Mouse (Mus musculus) layer of hippocampus, postnatal 14 days (tissue): ENCODE measurements around the gene Zc2hc1b. TPM values are rescaled to one million over a fixed set of nuclear protein-coding genes. Genes with fewer than 3 reads are reported as not detected.

Experiments
- DNase-seq, 2 experiments: peaks; one replicate each; pipeline ENCODE4 v3.0.0; 2021 to 2022; ENCODE audit warnings: low spot score in 2 of 2, mixed read lengths in 1 of 2
- total RNA-seq, 2 experiments: library from RNA; stranded (reverse); gene quantifications; 2 replicates each; pipeline ENCODE4 v1.2.3; 2021

Gene Zc2hc1b
- total RNA-seq, 2 experiments from 2014 or later: not detected

DNA sequence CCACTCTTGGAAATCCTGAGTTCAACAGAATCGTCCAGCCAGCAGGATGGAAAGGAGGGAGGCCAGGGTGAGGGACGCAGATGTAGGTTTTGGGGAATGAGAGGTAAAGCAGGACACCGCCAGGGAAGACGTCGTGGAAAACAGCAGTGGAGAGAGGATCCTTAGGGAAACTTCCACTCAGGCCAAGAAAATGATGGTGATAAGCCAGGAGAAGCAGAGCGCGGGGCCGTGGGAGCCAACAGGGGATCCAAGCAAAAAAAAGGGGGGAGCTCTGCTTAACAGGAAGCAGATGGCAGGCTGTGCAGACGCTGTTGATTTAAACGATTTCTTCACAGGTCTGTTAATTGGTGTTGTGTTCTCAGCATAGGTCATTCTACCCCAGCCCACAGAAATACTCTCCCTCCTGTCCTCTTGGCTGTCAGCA lies 5.0 kb downstream of the Zc2hc1b start:
- no peak for DNase-seq

DNA sequence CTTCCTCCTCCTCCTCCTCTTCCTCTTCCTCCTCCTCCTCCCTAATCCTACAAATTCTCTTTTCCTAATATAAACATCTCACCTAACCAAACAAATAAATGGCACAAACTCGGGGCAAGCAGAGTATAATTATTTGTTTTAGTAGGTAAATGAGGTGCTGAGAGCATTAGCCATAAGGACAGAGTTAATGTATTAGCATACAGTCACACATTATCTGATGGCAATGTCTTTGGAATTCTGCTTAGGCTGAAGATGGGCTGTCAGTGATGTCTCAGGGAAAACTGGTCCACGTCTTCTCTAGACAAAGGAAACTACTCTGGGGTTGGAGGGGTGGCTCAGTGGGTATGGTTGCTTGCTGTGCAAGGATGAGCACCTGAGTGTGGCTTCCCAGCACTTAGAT lies 6.4 kb downstream of the Zc2hc1b start:
- DNase-seq: no peak

DNA sequence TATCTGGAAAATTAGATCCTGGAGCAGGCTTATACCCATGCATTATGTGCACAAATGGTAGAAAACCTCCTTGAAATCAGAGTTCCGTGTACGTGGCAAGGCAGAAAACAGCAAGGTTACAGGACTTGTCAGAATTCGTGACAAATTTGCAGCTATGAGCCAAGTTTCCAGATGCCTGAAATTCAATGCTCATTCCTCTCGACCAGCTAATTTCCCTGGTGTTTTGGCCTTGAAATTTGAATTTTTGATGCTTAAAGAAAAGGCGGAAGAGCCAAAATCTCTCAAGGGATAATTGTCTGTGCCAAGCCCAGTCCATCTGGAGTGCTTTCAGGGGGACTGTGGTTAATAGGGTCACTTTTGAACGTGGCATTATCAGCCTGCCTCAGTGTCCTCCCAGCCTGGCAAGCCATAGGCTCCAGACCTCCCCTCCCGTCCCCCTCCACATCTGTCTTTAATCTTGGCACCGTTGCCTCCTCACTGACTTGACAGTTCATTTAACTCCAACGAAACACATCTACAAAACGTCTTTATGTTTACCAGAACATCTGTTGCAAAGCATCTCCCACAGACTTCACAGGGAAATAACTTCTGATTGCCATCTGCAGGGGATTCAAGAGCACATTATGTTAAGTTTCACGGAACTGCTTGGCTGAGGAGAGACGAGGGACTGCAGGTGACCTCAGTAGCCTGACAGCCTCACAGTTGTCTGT lies 6.9 kb downstream of the Zc2hc1b start:
- DNase-seq: peak; percentile 11 to 20

DNA sequence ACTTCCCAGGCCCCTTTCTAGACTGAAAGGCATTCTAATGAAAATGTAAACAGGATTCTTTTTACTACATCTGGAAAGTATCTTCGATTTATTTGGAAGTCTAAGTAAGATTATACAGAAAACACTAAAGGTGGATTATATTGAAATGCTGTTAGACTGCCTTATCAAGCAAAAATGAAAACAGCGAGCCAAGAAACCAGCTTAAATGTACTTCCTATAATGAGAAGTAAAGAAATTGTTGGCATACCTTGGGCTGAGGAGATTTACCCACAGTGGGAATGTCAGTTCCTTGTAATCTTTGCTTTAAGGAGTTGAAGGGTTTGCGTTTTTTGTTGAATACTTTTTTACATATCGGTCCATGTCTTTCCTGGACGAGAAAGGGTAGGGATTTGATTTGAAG lies 9.4 kb downstream of the Zc2hc1b start:
- no peak for DNase-seq

DNA sequence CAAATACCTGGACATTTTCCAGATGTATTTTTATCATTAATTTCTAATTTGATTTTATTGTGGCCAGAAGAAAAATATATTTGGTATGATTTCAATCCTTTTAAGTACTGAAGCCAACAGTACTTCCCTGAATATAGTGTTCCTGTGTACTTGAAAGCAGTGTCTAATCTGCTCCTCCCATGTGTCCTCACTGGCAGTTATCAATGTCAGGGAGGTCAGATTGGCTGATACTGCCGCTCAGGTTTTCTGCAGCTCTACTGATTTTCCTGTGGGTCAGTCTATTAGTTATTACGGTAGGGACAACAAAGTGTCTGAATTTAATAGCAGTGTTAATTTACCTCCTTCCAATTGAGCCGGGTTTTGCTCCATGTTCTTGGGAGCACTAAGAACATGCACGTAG lies 15.8 kb downstream of the Zc2hc1b start:
- DNase-seq: no peak

DNA sequence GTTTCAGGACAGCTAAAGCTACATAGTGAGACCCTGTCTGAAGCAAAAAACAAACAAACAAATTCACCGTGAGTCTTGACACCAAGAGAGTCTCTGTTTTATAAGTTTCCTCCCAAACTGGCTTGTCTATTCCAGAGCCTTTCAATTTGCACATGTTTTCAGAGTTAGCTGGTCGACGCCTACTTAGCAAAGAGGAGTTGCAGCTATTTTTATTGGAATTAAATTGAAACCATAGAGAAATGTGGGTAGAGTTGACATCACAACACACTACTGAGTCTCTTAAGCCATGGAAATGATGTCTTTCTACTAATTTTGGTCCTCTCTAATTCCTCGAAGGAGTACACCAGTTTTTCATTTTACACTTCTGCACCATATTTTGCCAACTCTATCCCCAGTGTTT lies 16.9 kb downstream of the Zc2hc1b start:
- no peak for DNase-seq

DNA sequence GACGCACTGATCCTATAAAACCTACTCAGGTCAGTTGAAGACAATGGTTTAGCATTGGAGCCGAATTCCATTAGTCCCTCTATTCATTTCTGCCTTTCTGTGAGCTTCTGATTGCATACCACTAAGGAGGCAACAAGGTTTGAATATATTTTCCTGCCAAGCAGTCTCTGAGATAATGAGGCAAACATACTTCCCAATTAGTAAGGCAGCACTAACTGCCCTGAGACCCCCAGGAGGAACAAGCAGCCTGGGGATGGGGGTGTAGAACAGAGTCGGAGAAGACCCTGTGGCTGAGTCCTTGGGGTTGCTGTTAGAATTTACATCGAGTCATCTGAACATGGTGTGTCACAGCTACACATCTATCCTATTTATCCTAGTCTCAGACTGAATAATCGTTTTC lies 22.4 kb downstream of the Zc2hc1b start:
- DNase-seq: no peak

DNA sequence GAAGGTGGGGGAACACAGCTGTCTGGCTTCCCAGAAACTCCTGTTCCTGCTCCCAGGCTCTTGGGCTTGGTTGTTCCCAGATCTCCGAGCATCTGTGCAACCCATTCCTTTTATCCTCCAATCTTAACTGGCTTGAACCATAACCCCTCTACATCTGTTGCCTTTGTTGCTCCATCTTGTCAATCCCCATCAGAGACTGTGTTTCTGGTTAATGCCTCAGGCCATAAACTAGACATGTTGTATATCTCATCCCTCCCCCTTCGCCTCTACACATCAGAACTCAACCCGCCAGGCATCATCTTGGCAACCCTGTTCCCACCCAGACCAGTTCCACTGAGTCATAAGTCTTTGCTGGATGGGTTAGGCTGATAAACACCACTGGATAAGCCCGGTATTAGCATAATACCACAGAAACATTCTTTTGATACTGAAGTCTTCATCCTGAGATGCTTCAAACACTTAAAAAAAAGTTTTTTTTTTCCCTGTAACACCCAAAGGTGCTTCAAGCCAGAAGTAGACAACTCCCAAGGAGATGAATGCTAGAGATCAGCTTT lies 24.9 kb downstream of the Zc2hc1b start:
- DNase-seq: no peak

DNA sequence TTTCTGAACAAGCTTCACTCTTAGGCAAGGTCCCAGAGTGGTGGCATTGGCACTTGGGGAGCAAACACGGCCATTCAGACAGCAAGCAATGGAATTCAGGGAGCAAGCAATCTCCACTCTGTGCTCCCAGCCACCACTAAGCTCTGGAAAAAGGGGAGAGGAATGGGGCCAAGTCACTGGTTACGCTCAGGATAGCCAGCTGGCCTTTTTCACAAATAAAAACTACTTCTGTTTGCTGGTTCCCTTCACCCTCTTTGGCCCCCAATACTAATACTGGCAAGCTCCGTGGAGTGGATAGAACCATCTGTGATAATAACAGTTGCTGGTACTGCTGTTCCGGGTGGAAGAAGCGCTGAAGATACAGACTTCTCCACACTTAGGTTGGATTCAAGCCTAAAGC lies 26.5 kb downstream of the Zc2hc1b start:
- peak; percentile 12 to 72 for DNase-seq

DNA sequence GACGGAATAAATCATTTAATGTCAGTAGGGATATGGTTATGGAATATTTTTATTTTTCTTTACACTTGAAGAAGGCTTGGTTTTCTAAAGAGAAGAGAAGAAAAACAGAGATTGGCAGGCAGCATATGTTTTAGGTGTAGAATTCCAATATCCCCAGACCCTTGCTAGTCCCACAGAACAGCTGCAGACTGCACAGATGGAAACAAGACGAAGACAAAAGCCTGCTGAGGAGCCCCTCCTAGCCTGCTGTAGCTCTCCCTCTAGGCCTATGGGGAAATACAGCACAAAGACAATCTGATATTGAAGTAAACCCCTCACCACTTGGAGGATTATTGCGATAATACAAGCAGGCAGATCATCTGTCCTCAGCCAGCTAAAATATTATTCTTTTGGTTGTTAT lies 27.4 kb downstream of the Zc2hc1b start:
- DNase-seq: no peak

DNA sequence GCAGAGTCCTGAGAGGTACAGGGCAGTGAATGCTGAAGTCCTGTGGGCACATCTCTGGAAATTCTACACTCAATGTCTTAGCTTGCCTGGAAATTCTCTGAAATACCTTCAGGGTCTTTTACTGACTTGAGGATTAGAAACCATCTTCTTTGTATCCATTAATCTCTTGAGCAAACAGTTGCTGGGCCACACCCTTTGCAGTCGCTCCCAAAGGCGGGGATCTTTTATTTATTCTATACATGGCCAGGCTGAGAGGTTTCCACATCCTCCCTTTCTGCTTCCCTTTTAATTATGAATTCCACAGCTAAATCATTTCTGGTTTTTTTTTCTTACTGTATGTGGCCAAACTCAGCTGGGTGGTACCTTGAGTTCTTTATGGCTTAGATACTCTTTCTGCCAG lies 37.4 kb downstream of the Zc2hc1b start:
- DNase-seq: no peak

DNA sequence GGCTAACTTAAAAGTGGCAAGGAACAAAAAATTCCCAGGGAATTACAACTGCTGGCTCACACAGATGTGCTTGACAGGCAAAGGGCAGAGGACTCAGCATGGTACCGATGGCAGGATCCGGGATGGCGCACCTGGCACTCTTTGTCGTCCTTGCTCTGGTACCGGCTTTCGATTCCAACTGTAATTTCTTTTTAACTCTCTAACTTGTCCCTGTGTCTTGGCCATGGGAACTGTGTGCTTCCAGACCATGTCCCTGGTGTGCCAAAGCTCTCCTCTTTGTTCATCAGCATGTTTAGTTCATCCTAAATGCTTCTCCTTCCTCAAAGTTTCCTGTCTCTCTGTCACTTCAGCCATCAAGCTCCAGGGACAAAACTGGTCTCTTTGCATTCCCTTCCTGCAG lies 39.9 kb downstream of the Zc2hc1b start:
- DNase-seq: no peak

DNA sequence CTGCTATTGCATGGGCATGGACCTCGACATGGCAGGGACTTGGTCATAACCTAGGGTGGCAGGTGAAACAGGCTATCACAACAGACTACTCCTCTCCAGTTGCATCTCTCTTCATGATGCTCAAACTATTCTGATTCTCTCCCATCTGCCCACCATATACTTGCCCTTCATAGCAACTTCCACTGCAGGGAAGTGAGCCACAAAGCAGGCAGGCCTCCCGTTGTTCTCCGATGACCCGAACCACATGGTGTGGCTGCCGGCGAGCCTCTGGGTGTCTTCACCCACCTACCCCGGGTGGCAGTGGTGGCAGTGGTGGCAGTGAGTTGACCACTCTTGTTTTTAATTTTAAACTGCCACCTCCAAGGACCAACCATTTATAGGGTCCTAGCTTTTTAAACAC lies 42.1 kb downstream of the Zc2hc1b start:
- DNase-seq: no peak

DNA sequence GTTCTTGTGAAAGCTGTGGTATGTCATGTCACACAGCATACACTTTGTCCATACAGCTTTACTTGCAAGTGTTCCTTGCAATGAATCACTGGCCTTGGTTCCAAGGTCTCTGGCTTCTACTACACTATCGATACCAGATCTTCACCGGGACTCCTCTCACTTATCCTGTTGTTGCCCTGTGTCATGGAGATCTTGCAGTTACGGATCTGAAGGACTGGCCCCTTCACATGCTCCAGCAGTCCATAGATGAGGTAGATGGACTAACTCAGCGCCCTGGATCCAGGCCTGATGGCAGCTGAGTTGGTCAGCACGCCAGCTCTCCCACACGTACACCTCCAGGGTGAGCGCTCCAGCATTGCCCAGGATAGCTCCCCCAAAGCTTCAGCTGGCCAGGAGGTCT lies 42.5 kb downstream of the Zc2hc1b start:
- no peak for DNase-seq

DNA sequence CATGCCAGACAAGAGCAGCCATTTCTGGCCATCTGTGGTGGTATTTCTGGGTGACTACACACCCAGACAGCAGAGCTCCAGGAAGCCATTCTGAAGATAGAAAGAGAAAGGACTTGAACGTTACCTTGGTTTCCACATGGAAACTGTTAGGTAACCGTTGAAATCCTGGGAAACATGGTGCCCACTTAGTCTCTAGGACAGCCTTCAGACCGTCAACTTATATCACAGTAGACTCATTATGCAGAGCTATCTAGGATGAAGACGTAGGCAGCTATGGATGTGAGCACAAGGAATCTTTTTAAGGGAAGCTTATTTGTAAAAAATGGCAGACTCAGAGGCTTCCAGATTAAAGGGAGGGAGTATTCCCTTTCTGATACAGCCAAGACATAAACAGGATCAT lies 44.0 kb downstream of the Zc2hc1b start:
- DNase-seq: no peak

DNA sequence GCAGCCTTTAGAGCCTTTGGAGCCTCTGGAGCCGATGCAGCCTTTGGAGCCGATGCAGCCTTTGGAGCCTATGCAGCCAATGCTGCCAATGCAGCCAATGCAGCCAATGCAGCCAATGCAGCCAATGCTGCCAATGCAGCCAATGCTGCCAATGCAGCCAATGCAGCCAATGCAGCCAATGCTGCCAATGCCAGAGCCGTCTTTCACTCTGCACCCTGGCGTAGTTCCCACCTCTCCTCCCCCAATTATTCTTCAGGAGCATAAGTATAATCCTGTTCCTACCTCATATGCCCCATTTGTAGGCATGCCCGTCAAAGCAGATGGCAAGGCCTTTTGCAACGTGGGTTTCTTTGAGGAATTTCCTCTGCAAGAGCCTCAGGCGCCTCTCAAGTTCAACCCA lies 49.9 kb downstream of the Zc2hc1b start:
- peak; percentile 12 to 35 for DNase-seq

DNA sequence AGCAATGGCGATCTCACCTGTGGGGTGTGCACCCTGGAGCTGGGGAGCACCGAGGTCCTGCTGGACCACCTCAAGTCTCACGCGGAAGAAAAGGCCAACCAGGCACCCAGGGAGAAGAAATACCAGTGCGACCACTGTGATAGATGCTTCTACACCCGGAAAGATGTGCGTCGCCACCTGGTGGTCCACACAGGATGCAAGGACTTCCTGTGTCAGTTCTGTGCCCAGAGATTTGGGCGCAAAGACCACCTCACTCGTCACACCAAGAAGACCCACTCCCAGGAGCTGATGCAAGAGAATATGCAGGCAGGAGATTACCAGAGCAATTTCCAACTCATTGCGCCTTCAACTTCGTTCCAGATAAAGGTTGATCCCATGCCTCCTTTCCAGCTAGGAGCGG lies 50.5 kb downstream of the Zc2hc1b start:
- DNase-seq: peak; percentile 10 to 14

DNA sequence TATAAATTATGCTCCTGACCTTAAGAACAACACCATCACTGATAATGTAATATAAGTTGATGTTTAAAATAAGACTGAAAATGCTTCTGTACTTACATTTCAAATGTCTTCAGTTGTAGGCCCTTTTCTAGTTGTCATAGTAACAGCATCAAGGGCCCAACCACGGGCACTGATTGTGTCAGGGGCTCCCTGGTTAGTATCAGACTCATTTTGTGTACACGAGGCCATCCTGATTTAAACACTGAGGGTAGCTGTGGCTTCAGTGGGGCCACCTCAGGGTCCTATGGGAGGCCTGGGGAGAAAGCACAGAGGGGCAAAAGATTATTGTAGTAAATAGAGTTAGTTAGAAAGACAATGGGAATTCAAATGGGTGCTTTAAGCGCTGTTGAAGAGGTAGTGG lies 52.0 kb downstream of the Zc2hc1b start:
- DNase-seq: no peak

DNA sequence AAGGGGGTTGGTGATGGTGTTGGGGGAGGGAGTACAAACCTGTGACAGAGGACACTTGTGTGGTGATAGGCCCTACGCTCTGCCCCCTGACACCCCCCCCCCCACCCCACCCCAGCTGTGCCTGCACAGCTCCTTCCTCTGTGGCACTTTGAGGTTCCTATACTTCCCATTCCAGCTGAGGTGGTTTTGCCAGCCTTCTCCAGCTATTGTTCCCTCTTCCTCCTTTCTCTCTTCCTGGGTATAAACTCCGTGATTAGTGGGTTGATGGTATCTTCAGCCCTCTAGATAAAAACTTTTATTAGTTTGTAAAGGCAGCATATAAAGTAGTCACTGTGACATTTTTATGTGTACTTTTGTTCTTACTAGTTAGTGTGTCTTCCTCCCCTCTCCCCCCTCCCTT lies 58.5 kb downstream of the Zc2hc1b start:
- no peak for DNase-seq

DNA sequence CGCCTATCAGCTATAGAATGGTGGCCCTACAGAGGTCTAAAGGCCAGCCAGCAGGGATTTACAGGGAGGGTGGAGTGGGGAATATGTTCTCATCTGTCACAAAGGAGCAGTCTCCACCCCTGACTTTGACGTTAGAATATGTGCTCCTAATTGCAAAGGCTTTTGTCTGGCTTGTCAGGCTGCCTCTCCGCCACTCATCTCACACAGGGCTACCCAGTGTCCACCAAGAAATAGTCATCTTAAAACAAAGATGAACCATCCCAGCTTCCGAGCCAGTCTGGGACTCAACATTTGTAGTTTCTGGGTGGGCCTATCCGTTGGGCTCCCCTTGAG lies 59.1 kb downstream of the Zc2hc1b start:
- DNase-seq: no peak

DNA sequence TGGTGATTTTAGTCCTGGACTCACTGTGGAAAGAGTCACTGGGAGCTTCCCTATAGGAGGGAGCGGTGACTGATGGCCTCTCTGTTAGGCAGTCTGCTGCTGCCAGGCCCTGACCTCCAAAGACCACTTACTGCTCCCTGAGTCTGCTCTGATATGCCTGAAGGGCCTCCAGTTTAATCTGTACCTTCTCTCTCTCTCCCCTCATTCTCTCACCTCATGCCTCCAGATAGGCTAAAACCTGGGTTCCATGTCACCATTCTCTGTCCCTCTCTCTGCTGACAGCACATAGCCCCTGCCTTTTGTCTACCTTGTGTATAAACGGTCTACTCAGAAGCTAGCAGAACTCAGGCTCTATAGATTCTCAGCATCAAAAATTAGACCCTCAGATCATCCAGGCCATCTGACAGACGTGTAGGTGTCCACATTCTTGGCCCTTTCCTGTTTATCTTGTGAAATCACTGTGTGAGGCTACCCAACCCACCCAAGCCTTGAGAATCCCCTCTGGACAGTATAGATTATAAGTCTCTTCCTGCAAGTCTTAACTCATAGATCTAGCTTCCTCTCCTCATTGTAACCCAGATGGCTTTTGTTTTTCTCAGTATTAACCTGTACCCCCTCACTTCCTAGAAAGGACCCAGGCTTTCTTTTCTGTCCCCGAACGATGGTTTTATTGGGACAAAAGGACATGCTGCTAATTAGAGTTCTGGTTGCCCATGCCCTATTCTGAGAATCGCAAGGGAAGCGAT lies 59.6 kb downstream of the Zc2hc1b start:
- DNase-seq: no peak

DNA sequence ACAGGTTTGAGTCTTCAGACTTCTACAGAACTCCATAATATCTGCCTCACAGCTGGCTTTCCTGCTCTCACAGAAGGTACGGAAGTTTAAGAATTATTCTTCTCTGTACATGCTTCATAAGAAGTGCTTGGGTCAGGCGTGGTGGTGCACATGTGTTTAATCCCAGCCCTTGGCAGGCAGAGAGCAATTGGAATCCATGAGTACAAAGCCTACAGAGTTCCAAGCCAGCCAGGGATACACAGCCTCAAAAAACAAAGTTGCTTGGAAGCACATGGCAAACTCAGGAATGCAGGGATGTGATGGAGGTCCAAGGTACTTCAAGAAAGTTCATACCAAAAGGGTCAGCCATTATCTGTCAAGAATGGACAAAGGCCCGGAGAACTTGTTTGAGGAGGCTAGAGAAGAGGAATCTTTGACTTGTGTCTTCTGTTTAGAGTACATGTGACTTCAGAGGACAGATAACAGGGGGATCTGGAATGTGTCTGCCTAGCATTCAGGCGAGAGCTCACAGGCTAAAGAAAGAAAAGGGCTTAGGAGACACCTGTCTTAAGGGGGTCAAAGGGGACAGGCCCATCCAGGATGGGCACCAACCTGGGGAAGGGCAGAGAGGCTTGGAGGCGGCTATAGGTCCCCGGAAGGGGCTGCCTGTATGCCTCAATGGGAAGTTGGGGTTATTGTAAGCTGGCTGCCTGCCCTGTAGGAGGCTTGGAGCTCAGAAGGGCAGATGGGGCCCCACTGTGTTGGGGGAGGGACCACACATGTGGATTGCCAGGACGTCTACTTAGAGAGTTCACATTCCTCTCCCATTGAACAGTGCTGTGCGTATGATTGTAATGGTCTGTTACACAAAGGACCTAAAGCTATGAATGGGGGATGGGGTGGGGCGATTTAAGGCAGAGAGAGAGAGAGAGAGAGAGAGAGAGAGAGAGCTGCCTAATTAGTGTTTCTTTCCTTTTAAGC lies 60.8 kb downstream of the Zc2hc1b start:
- DNase-seq: no peak
